Mouse (Mus musculus) megakaryocyte, adult 5-6 weeks (primary cell): ENCODE data around the gene Slfn5. TPM values are rescaled to one million over a fixed set of nuclear protein-coding genes. Genes with fewer than 3 reads are reported as not detected.
"Not testable (repeated sequence)": the region's sequence is repeated elsewhere in the genome, so short reads cannot be mapped to it uniquely, and the experiment has no call there.

Source experiments
- ATAC-seq: 2 replicates; pipeline ENCODE4 v1.8.0; 2016; ENCODE audit warnings: mild to moderate bottlenecking, inconsistent platforms; ENCODE audit not compliant: poor library complexity, severe bottlenecking
- total RNA-seq, 2 experiments: library from RNA; stranded (forward) in 1 of 2; stranded (reverse) in 1 of 2; fragments of 153-499, 151-499 nt in 1 of 2; fragments of 221-1000, 200-1000 nt in 1 of 2; gene quantifications; 2 replicates each; pipeline versions ENCODE4 v1.2.3 to v1.2.4; 2015 to 2017

Gene Slfn5
- total RNA-seq (2015) (60.7 and 62.4 TPM in 2 replicates), total RNA-seq (2017) (112 and 116 TPM in 2 replicates)

DNA sequence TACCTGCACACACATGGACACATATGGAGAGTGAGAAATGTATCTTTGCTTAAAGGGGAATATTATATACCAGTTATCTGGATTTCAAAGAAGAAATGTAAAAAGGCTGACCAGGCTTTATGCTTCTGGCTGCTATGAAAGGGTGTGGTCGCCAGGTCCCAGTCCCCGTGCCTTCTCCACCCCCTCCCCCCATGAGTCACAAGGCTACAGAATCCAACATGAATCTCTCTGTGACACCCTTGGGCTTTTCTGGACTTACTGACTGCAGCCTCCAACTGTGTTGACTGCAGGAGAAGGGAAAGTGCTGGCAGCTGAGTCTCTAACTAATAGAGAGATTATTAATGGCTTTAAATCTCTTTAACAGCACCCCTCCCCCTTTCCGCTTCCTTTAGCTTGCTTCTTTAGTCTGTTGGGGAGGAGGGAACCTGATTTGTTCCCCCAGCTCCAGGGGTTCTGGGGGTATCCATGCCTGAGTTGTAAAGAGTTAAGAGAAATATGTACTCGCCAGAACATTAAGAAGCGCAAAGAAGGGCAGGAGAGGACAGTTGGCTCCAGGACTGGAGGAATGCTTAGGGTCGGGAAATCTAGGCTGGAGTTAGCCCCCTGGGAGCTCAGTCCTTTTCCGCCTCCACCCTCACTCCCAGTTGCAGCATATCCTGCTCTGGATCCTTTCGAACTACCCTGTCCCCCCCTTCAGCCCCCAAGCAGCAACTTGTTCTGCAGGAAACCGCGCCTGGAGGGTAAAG lies at the start of gene Slfn5:
Gene Slfn5, plus strand, starts transcription at position 614 of the 746 bp plus-strand sequence.
- no peak for ATAC-seq

DNA sequence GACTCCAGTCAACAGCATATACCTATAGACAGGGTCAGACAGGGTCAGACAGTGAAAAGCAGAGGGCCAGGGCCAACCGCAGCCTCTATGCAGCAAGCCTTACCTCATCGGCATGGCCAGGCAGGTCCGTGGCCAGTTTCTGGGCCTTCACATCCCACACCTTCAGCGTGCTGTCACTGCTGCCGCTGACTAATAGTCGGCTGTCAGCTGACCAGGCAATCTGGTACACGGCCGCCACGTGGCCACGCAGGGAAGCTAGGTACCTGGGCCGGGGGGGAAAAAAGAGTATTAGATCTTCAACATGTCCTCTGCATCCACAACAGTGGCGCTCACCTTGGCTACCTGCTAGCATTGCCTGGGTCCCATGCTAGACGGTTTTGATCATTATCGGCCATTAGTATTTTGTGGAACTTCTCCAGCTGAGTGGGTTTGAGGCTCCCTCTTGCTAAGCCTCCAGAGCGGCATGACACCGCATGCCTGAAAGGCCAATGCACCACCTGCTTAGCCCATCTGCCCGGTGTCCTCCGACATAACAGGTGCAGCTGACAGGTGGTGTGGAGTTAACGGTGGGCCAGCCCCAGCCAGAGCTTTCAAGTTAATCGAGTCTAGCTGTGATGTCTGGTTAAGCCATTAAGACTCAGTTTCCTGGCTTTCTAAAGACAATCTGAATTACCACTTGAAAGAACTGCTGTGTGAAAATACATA lies 49.4 kb upstream of the Slfn5 start:
- ATAC-seq: no peak

DNA sequence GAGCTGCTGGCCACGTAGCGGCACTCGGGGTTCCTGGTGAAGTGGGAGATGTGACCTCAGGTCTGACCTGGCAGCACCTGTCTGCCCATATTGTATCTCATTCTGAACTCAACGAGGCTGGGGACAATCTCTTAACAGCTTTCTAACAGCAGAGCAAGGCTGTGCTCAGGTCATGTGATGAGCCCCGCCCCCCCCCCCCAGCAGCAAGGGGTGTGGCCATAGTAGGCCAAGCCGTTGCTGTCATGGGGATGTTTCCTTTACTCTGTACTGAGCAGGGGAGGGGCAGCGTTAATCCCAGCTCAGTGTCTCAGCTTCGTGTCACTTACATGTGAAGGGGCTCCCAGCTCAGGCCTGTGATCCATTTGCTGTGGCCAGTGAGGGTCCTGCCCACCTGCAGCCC lies 46.2 kb upstream of the Slfn5 start:
- ATAC-seq: no peak

DNA sequence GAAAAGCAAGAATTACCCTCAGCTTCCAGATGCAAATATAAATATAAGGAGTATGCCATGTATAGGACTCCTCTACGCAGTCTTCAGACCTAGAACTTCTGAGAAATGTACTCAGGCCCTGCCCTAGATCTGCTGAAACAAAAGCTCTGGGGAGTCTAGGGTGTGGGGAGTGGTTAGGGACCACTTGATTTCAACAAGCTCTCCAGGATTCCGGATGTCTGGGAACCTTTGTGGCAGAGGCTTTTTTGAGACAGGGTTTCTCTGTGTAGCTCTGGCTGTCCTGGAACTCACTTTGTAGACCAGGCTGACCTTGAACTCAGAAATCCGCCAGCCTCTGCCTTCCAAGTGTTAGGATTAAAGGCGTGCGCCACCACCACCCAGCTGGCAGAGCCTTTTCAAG lies 45.3 kb upstream of the Slfn5 start:
- no peak for ATAC-seq

DNA sequence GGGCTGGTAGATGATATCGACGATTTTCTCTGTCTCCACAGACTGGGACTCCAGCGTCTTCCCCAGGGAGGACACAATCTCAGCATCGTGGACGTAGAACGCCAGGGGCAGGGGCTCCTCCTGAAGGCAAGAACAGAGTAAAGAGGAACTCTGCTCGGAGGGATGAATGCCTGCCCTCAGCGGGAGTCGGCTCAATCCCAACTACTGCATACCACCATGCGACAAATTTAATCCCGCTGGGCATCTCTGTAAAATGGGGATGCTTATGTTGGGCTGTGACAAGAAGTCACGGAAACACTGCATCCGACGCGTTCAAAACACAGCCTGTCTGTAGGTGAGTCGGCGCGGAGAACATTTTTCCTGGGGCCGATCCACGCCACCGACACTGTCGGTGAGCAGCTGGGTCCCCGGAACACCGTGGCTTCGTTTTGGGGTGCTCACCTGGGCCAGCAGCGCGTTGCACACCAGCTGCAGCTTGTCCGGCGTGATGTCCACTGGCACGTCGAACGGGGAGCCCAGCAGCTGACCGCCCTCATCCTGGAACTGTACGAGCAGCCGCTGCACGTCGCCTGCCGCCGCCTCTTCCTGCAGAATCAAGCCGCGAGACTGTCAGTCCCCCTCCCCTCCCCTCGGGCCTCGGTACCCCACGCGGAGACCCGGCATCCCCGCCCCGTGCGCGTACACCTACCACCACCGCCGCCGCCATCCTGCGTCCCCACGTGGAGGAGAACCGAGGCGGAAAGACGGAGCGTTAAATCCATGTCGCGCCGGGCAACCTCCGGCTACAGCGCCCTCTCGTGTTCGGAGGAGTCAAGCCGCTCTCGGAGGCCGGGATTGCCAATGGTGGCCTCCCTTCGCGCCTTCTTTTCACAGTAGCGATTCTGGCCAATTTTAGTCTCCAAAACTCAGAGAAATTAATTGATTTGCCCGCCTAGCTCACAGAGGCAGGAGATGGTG lies 43.2 kb upstream of the Slfn5 start, which contains the start of gene Nle1:
Gene Nle1, minus strand, starts transcription at position 761 of the 957 bp plus-strand sequence.
- ATAC-seq: peak; percentile 100

DNA sequence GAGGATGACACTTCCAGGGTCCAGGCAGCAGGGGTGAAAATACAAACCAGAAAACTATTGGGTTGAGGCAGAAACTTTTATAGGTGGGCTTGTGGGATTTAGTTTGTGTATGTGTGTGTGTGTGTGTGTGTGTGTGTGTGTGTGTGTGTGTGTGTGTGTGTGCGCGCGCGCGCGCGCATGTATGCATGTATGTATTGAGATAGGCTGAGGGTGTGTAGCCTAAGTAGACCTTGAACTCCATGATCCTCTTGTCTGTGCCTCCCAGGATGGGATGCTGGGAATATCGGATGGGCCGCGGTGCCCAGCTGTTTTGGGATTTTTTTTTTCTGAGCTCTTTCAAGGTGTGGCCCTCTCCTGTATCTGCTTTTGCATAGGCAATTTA lies 42.5 kb upstream of the Slfn5 start:
- ATAC-seq: no peak

DNA sequence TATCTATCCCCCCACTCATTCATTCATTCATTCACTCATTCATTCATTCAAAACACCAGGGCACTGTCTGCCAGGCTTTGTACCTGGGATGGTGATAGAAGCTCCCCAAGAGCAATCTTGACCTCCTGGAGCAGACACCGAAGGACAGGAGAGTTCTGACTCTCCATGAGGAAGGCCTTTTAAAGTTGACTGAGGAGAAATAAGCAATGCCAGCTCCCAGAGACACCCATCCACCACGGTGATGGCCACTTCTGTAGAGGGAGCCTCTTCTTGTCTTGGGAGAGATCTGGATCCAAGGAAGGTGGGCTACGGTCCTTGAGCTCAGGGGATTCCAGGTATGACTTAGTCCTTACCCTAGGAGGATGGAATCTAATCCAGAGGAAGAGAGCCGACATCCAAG lies 40.9 kb upstream of the Slfn5 start, which contains the start of gene Unc45b:
Gene Unc45b, plus strand, starts transcription at position 301 of the 400 bp plus-strand sequence.
- no peak for ATAC-seq

DNA sequence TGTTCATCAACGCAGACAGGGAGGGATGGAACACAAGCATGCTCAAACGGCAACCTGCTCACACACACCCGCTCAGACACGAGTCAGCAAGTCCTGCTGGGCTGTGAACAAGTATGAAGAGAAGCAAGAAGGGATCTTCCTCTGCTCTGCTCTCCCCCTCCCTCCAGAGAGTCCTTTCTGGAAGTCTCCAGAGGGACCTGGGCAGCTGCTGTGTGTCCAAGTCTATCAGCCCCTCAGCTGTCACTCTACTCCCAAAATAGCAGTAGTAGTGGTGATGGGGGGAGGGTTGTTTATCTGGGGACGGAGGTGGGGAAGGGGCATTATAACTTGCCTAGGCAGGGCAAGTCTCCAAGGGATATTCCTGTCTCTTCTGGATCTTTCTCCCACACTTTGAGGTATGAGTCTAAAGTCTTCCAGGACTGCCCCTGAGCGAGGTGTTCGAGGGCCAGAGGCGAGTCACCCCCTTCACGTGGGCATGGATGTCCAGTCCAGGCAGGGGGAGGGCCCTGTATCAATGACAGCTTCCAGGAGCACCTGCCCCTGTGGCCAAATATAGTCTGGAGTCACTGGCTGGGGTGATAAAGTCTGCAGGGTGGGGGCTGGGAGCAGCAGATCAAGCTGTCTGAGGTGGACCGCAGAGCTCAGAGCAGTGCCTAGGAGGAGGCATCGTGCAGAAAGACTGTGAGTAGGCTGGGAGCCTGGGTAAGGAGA lies 40.3 kb upstream of the Slfn5 start:
- ATAC-seq: no peak

DNA sequence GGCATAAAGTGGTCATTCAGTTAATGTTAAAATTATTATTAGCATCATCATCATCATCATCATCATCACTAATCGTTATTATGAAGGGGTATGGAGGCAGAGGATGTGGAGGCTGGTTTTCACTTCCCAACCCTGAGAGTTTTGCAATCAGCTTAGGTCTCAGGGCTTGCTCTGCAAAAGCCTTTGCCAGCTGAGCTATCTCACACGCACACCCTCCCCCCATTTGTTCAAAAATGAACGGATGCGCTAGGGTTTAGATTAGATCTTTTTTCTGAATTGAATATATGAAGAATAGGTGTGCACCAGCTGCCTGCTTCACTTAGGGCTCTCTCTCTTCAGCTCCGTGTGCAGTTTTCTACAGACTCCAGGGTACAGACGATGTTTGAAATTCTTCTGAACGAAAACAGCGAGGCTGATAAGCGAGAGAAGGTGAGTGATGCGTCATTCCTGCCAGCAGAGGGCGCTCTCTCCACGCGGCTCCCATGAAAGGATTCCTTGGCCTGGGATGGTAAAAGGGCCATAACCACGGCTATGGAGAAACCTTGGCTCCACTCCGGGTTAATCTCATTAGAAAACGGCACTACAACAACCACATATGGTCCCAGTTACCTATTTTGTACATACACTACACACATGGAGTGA lies 36.3 kb upstream of the Slfn5 start:
- peak; percentile 95 for ATAC-seq

DNA sequence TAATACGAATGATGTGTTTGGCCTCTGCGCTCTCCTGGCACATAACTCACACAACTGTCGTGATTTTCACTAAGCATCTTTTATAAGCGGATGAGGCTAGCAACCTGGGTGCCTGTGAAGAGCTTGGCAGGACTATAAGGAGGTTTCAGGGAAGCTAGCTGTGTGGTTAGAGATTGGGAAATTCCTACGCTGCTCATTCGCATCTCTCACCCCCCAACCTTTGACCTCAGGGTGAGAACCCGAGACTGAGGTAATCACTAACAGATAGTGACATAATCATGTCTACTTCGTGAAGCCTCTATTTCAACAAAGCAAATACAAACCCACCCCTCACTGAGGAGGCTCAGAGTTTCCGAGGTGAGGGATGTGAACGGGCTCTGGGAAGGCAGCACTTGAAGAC lies 30.4 kb upstream of the Slfn5 start:
- no peak for ATAC-seq

DNA sequence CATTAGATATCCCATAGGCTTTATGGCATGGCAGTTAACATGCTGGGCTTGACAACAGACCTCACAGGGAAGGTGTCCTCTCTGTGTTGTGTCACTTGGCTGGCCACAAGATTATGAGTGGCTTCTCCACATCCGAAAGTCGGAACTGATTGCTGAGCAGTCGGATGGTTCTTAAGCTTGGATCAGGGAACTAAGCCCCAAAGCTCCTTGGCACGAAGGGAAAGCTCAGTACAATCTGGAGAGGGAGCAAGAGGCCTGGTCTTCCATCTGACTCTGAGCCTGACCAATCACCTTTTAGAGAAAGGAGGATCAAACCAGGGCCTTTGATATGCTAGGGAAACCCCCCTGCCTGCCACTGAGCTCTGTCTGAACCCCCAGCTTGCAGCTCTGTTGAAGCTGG lies 29.5 kb upstream of the Slfn5 start:
- no peak for ATAC-seq

DNA sequence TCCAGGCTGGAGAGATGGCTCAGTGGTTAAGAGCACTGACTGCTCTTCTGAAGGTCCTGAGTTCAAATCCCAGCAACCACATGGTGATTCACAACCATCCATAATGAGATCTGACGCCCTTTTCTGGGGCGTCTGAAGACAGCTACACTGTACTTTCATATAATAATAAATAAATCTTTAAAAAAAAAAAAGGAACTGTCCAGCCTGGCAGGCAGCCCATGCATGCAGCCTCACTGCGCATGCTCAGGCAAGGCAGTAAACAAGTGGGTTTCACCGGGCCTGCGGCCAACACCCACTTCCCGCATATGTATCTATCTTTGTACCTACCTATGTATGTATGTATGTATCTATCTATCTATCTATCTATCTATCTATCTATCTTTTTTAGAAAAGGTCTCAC lies 27.2 kb upstream of the Slfn5 start:
- ATAC-seq: not testable (repeated sequence)

DNA sequence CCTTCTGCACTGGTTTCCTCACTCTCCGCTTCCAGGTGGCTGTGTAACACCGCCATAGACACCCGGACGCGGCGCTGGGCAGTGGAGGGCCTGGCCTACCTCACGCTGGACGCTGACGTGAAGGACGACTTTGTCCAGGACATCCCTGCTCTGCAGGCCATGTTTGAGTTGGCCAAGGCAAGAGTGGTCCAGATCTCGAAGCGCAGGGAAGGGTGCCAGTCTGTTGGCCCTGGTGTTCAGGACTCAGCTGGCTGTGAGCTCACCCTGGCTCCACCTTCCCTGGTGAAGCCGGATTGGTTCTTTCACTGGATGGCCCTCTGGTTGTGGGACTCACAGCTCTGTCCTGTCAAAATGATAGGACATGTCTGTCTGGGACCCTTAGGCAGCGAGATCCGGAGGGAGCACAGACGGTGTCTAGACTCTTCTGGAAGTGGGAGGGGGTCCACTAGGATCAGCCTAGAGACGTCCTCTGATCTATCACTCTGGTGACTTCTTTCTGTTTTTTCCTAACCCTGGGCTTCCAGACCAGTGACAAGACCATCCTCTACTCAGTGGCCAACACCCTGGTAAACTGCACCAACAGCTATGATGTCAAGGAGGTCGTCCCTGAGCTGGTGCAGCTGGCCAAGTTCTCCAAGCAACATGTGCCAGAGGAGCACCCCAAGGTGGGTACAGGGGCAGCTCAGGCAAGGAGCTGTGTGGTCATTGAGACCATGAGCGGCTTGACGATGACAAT lies 22.1 kb upstream of the Slfn5 start:
- no peak for ATAC-seq

DNA sequence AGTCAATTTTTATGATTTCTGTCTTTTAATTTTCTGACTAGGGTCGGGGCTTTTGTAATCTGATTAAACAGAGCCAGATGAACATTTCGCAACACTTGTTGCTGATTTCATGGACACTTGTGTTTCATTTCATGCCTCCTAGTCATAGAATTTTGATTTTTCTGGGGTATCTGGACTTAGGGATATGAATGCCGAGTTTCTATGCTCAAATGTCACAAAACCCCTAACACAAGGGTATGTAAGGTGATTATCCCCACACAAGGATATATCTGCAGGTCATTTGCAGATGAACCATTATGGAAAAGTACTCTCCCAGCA lies 21.6 kb upstream of the Slfn5 start:
- no peak for ATAC-seq

DNA sequence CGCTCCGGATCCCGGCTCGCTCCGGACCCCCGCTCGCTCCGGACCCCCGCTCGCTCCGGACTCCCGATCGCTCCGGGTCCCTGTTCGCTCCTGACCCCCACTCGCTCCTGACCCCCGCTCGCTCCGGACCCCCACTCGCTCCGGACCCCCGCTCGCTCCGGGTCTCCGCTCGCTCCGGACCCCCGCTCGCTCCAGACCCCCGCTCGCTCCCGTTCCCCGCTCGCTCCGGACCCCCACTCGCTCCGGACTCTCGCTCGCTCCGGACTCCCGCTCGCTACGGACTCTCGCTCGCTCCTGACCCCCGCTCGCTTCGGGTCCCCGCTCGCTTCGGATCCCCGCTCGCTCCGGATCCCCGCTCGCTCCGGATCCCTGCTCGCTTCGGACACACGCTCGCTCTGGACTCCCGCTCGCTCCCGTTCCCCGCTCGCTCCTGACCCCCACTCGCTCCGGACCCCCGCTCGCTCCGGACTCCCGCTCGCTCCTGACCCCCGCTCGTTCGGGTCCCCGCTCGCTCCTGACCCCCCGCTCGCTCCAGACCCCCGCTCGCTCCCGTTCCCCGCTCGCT lies 20.7 kb upstream of the Slfn5 start:
- not testable (repeated sequence) for ATAC-seq

DNA sequence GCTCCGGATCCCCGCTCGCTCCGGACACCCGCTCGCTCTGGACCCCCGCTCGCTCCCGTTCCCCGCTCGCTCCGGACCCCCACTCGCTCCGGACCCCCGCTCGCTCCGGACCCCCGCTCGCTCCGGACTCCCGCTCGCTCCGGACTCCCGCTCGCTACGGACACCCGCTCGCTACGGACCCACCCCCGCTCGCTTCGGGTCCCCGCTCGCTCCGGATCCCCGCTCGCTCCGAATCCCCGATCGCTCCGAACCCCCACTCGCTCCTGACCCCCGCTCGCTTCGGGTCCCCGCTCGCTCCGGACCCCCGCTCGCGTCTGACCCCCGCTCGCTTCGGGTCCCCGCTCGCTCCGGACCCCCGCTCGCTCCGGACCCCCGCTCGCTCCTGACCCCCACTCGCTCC lies 20.0 kb upstream of the Slfn5 start:
- not testable (repeated sequence) for ATAC-seq

DNA sequence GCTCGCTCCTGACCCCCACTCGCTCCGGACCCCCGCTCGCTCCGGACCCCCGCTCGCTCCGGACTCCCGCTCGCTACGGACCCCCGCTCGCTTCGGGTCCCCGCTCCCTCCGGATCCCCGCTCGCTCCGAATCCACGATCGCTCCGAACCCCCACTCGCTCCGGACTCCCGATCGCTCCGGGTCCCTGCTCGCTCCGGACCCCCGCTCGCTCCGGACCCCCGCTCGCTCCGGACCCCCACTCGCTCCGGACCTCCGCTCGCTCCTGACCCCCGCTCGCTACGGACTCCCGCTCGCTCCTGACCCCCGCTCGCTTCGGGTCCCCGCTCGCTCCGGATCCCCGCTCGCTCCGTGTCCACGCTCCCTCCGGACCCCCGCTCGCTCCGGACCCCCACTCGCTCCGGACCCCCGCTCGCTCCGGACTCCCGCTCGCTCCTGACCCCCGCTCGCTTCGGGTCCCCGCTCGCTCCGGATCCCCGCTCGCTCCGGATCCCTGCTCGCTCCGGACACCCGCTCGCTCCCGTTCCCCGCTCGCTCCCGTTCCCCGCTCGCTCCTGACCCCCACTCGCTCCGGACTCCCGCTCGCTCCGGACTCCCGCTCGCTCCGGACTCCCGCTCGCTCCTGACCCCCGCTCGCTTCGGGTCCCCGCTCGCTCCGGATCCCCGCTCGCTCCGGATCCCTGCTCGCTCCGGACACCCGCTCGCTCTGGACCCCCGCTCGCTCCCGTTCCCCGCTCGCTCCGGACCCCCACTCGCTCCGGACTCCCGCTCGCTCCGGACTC lies 19.3 kb upstream of the Slfn5 start:
- ATAC-seq: not testable (repeated sequence)

DNA sequence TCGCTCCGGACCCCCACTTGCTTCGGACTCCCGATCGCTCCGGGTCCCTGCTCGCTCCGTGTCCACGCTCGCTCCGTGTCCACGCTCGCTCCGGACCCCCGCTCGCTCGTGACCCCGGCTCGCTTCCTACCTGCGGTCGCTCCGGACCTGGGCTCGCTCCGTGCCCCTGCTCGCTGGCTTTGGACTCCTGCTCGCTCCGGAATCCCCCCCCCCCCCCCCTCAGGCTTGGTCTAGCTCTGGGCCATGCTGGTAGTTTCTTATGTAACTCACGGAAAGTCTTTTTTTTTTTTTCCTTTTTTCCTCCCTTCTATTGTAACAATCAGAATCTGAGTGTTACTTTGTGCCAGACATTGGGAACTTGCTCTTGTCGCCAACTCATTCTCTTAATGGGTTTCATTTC lies 18.0 kb upstream of the Slfn5 start:
- ATAC-seq: no peak
